Mouse (Mus musculus) midbrain, embryonic 11.5 days (tissue): ENCODE measurements around the gene Olfr694. TPM values are rescaled to one million over a fixed set of nuclear protein-coding genes. Genes with fewer than 3 reads are reported as not detected.
"Not testable (repeated sequence)": the region's sequence is repeated elsewhere in the genome, so short reads cannot be mapped to it uniquely, and the experiment has no call there.

Experiments used
- ATAC-seq: fragments of 200-750 bp; cut with Nextera tagmentation; 2 replicates; pipeline ENCODE4 v1.8.0; 2017; ENCODE audit warnings: moderate TSS enrichment, moderate library complexity; ENCODE audit not compliant: low FRiP score
- DNase-seq: peaks from one replicate; pipeline ENCODE4 v3.0.0; 2015; ENCODE audit warnings: low spot score; ENCODE audit errors: missing footprints
- H3K27ac ChIP-seq: fragments of 300-500 bp; sonication (generic); 2 replicates; pipeline ENCODE4 v1.5.1; 2014; ENCODE audit warnings: low read depth, low read length
- H3K27me3 ChIP-seq: fragments of 300-500 bp; sonication (generic); 2 replicates; pipeline ENCODE4 v1.6.1; 2014; ENCODE audit warnings: mild to moderate bottlenecking, low read length, moderate library complexity, mixed read lengths; ENCODE audit not compliant: control insufficient read depth, insufficient read depth
- H3K36me3 ChIP-seq: fragments of 300-500 bp; sonication (generic); 2 replicates; pipeline ENCODE4 v1.6.1; 2014; ENCODE audit warnings: mild to moderate bottlenecking, low read length, moderate library complexity, mixed read lengths; ENCODE audit not compliant: control insufficient read depth, insufficient read depth
- H3K4me1 ChIP-seq: fragments of 300-500 bp; sonication (generic); 2 replicates; pipeline ENCODE4 v1.6.1; 2014; ENCODE audit warnings: low read length; ENCODE audit not compliant: control insufficient read depth, insufficient read depth
- H3K4me2 ChIP-seq: fragments of 300-500 bp; sonication (generic); 2 replicates; pipeline ENCODE4 v1.6.1; 2014; ENCODE audit warnings: mild to moderate bottlenecking, moderate library complexity
- H3K4me3 ChIP-seq: fragments of 300-500 bp; sonication (generic); 2 replicates; pipeline ENCODE4 v1.5.1; 2014; ENCODE audit warnings: low read depth, low read length
- H3K9ac ChIP-seq: fragments of 300-500 bp; sonication (generic); 2 replicates; pipeline ENCODE4 v1.6.1; 2014; ENCODE audit warnings: low read length
- H3K9me3 ChIP-seq: fragments of 300-500 bp; sonication (generic); 2 replicates; pipeline ENCODE4 v1.6.1; 2016; ENCODE audit warnings: low read length; ENCODE audit not compliant: control insufficient read depth
- WGBS: fragments of 180-500 bp; shearing (Covaris S2); extraction: QIAGEN DNeasy Blood & Tissue Kit; methylation state at CpG from one replicate; pipeline ENCODE4 v1.1.7; 2014; 5-methylcytosine and 5-hydroxymethylcytosine counted together
- polyA plus RNA-seq: library from polyadenylated mRNA; unstranded; fragments of >200 nt; fragmentation: Nextera tagmentation; extraction: Ambion mirVana; gene quantifications from 2 replicates; pipeline ENCODE4 v1.2.1, GENCODE M21; 2014

Olfr694 gene
- not detected in 2 replicates for polyA plus RNA-seq

DNA sequence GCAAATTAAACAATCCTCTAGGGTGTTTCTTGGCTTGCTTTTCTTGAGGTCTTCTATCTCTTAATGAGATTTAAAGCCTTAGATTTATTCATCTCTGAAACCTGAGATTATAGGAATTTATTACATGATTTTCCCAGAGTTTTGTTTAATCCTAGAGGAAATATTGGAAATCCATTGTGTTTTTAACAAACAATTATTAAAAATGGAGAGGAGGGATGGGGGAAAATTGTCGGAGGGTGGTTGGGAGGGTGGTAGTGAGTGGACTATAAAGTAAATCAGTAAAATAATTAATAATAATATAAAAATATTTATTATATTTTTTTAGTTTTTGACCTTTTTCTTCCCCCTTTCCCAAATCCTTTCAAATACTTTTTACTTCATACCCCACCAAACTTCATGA lies at the start of gene Olfr694:
Olfr694 (minus strand) TSS at position 101 of the 400 bp plus-strand sequence.
- H3K9me3 ChIP-seq: no peaks in the 10 kb centered on the region
- H3K4me1 ChIP-seq: no peaks in the 10 kb centered on the region
- ATAC-seq (no peak), DNase-seq (no peak)
- H3K36me3 ChIP-seq: no peaks in the 10 kb centered on the region
- H3K4me3 ChIP-seq: no peak within 1 kb of the TSS
- 97% methylated on average over 1 of the region's 1 CpGs for WGBS
- H3K4me2 ChIP-seq: no peak within 1 kb of the TSS
- H3K27me3 ChIP-seq: no peaks in the 10 kb centered on the region
- no peak within 1 kb of the TSS for H3K9ac ChIP-seq
- no peak within 1 kb of the TSS for H3K27ac ChIP-seq

DNA sequence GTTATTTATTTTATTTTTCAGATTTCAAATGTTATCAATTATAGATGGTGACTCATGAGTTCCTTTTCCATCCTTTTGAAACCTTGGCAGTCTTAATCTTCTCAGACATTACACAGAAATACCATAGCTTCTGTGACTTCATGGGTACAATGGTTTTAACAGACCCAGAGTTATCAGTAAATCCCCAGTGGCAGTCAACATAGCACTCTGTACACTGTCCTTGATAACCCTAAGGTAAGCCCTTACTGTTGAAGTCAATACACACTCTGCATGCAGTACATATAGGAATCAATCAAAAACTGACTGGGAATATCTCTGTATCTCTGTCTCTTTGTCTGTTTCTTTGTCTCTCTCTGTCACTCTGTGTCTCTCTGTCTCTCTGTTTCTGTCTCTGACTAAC lies 45.4 kb upstream of the Olfr694 start:
- Histone ChIP-seq H3K9ac (no peak overlapping the region), H3K4me3 (no peak overlapping the region), H3K27ac (no peak overlapping the region), H3K4me1 (no peaks in the 10 kb centered on the region), H3K9me3 (no peaks in the 10 kb centered on the region), H3K27me3 (no peaks in the 10 kb centered on the region), H3K36me3 (no peaks in the 10 kb centered on the region), H3K4me2 (no peak overlapping the region)
- no peak for DNase-seq
- no peak for ATAC-seq

DNA sequence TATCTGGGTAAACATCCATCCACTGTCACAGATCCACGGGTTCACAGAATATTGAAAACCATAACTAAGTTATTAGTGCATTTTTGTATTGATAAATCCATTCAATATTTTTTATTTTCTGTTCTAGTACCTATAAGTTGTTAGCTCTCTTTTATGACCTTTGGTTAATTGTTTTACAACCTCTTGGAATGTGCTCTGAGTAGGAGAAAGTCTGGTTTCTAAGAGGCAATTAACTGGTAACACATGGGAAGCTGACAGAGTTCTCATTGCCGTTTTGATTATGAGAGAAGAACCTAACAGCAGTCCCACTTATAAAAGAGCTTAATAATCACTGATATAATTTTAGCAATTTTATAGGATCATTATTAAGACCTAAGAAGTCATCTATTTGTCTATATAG lies 42.1 kb upstream of the Olfr694 start:
- Histone ChIP-seq H3K9me3 (no peaks in the 10 kb centered on the region), H3K9ac (no peak overlapping the region), H3K4me1 (no peaks in the 10 kb centered on the region), H3K27ac (no peak overlapping the region), H3K4me3 (no peak overlapping the region), H3K27me3 (no peaks in the 10 kb centered on the region), H3K4me2 (no peak overlapping the region), H3K36me3 (no peaks in the 10 kb centered on the region)
- WGBS: 77% methylated on average over 2 of the region's 2 CpGs
- DNase-seq: no peak
- ATAC-seq: no peak

DNA sequence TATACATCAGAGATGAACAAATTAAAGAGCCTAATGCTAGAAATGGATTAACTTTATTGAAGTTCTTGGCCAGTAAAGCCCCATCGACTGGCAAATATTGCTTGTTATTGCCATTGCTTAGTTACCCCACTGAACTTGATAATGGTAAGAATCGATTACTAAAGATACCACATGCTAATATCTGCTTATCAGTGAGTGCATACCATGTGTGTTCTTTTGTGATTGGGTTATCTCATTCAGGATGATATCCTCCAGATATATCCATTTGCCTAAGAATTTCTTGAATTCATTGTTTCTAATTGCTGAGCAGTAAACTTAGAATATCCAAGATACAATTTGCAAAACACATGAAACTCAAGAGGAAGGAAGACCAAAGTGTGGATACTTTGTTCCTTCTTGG lies 34.0 kb upstream of the Olfr694 start:
- 88% methylated on average over 2 of the region's 2 CpGs for WGBS
- H3K4me1 ChIP-seq, H3K9ac ChIP-seq, H3K36me3 ChIP-seq, H3K9me3 ChIP-seq, H3K27me3 ChIP-seq, H3K4me2 ChIP-seq, H3K27ac ChIP-seq, DNase-seq, ATAC-seq, H3K4me3 ChIP-seq: not testable (repeated sequence)

DNA sequence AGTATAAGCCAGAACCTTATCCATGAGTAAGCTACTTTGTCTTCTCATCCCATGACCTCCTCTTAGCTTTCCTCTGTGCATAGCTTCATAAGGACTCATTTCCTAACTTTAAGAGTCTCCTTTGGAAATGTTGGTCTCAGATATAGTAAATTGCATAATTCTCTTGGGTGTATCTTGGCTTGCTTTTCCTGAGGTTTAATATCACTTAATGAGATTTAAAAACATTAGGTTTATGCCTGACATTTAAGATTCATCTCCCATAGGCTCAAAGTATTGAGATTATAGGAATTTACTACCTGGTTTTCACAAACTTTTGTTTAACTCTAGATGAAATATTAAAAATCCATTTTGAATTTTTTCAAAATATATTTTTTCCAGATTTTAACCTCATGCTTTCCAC lies 24.7 kb upstream of the Olfr694 start, which contains the start of gene Olfr695:
Olfr695 (minus strand) TSS at position 101 of the 400 bp plus-strand sequence.
- Histone ChIP-seq H3K4me2 (no peak within 1 kb of the TSS), H3K4me3 (no peak within 1 kb of the TSS), H3K27me3 (no peaks in the 10 kb centered on the region), H3K36me3 (no peaks in the 10 kb centered on the region), H3K9ac (no peak within 1 kb of the TSS), H3K9me3 (no peaks in the 10 kb centered on the region), H3K27ac (no peak within 1 kb of the TSS), H3K4me1 (no peaks in the 10 kb centered on the region)
- ATAC-seq: no peak
- no peak for DNase-seq

DNA sequence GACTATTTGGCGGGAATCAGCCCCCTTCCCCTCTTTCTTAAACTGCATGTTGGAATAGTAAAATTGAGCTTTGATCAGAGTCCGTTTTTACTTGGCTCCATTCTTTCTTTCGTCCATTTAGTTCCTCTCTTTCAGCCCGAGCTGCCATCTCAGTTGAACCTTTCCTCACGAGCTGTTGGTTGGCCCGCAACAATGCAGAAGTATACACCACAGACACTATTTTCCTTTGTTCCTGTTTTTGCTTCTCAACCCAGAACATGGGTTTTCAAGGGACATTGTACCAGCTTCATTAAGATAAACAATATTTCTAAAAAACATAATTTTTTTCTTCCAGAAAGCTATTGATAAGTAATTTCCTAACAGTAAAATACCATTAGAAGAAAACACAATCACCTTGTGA lies 19.8 kb upstream of the Olfr694 start:
- Histone ChIP-seq H3K4me3 (no peak overlapping the region), H3K4me1 (no peaks in the 10 kb centered on the region), H3K4me2 (no peak overlapping the region), H3K36me3 (no peaks in the 10 kb centered on the region), H3K9me3 (no peaks in the 10 kb centered on the region), H3K27ac (no peak overlapping the region), H3K9ac (no peak overlapping the region), H3K27me3 (no peaks in the 10 kb centered on the region)
- ATAC-seq (no peak), DNase-seq (no peak)
- WGBS: 87% methylated on average over 6 of the region's 6 CpGs

DNA sequence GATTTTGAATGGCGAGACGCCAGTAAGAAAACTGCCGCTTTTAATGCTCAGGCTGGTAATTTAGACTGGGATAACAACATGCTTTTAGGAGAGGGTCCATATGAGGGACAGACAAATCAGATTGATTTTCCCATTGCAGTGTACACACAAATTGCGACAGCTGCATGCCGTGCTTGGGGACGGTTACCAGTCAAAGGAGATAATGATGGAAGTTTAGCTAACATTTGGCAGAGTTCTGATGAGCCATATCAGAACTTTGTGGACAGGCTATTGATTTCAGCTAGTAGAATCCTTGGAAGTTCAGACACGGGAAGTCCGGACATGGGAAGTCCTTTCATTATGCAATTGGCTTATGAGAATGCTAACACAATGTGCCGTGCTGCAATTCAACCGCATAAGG lies 16.1 kb upstream of the Olfr694 start:
- H3K27me3 ChIP-seq, ATAC-seq, H3K36me3 ChIP-seq, DNase-seq, H3K9ac ChIP-seq, H3K9me3 ChIP-seq, H3K27ac ChIP-seq, H3K4me2 ChIP-seq, H3K4me3 ChIP-seq, H3K4me1 ChIP-seq: not testable (repeated sequence)
- 84% methylated on average over 10 of the region's 10 CpGs for WGBS

DNA sequence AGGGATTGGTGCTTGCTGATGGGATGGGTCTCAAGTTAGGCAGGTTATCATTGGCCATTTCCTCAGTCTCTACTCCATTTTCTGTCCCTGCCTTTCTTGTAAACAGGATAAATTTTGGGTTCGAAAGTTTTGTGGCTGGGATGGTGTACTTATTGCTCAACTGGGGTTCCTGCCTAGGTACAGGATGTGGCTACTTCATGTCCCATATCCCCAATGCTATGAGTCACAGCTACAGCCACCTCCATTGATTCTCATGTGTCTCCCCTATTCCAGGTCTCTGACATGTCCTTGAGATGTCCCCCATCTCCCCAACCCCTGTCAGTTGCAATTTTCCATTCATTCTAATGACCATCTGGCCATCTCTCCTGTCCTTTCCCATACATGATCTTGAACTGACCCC lies 5.3 kb upstream of the Olfr694 start:
- Histone ChIP-seq H3K9me3 (peaks cover 2% of the 10 kb centered on the region; the same call in 1 of the 2 replicates), H3K27me3 (no peaks in the 10 kb centered on the region), H3K4me2 (no peak overlapping the region), H3K4me3 (no peak overlapping the region), H3K9ac (no peak overlapping the region), H3K27ac (no peak overlapping the region), H3K36me3 (no peaks in the 10 kb centered on the region), H3K4me1 (no peaks in the 10 kb centered on the region)
- DNase-seq (no peak), ATAC-seq (no peak)
- 78% methylated on average over 1 of the region's 1 CpGs for WGBS

DNA sequence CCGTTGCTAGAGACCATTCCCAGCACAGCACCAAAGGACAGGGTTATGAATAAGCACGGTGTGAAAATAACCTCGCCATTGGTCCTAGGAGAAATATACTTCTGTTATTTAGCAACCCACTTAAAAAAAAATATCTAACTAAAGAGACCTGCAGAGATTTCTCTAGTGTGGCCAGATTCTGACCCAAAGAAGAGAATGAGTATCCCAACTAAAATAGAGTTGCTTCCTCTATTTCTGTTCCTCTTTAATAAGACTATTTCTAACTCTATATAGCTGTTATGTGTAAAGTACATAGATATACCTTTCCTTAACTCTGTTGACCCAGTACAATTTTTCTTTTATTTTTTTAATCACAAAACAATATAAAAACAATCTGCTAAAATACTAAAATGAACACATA lies 1.4 kb upstream of the Olfr694 start:
- Histone ChIP-seq H3K4me3 (no peak overlapping the region), H3K27me3 (no peaks in the 10 kb centered on the region), H3K27ac (no peak overlapping the region), H3K4me2 (no peak overlapping the region), H3K36me3 (no peaks in the 10 kb centered on the region), H3K9me3 (no peaks in the 10 kb centered on the region), H3K9ac (no peak overlapping the region), H3K4me1 (no peaks in the 10 kb centered on the region)
- WGBS: 88% methylated on average over 3 of the region's 3 CpGs
- no peak for ATAC-seq
- no peak for DNase-seq

DNA sequence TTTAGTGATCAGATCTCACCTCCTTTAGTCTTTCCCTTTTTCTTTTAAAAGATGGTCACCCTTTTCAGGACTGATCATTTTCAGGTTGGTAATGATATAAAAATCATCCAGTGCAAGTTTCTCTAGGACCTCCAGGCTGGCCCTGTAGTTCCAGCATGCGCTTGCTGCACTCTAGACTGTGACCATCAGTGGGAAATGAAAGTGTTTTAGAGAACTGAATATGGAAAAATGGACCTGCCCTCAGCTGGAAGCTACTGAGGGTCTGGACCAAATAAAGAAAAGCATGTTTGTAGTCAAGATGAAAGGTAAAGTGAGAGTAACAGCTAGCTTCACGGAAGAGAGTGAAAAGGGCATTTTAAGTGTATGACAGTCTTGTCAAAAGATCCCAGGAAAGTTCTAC lies 6.2 kb downstream of the Olfr694 start:
- WGBS: 86% methylated on average over 2 of the region's 2 CpGs
- Histone ChIP-seq H3K36me3 (no peaks in the 10 kb centered on the region), H3K9me3 (no peaks in the 10 kb centered on the region), H3K4me1 (no peaks in the 10 kb centered on the region), H3K4me2 (no peak overlapping the region), H3K4me3 (no peak overlapping the region), H3K27me3 (no peaks in the 10 kb centered on the region), H3K9ac (no peak overlapping the region), H3K27ac (no peak overlapping the region)
- ATAC-seq: no peak
- DNase-seq: no peak
